Mouse (Mus musculus) heart, embryonic 14.5 days (tissue): ENCODE measurements around the gene Htra3. TPM values are rescaled to one million over a fixed set of nuclear protein-coding genes. Genes with fewer than 3 reads are reported as not detected.
A peak's percentile ranks its signal among the peaks of the same experiment; 100 is the strongest.

ENCODE experiments used
- ATAC-seq: fragments of 200-750 bp; cut with Nextera tagmentation; 2 replicates; pipeline ENCODE4 v1.8.0; 2017; ENCODE audit warnings: low read depth, moderate TSS enrichment; ENCODE audit not compliant: insufficient number of reproducible peaks, insufficient read depth, low FRiP score
- H3K27ac ChIP-seq, 2 experiments: fragments of 200-500 bp in 1 of 2; fragments of 300-500 bp in 1 of 2; sonication (generic) in 1 of 2; replicated peaks in 1 of 2; 2 replicates each; pipeline ENCODE4 v1.5.1; 2012 to 2014; ENCODE audit warnings: low read depth in 2 of 2, low read length in 2 of 2, control low read depth in 1 of 2, mild to moderate bottlenecking in 1 of 2, mixed read lengths in 1 of 2; ENCODE audit not compliant: control insufficient read depth in 1 of 2, insufficient read depth in 1 of 2
- H3K27me3 ChIP-seq: fragments of 300-500 bp; sonication (generic); 2 replicates; pipeline ENCODE4 v1.6.1; 2014; ENCODE audit warnings: mild to moderate bottlenecking, low read length, control low read depth; ENCODE audit not compliant: control insufficient read depth, insufficient read depth
- H3K36me3 ChIP-seq: fragments of 300-500 bp; sonication (generic); 2 replicates; pipeline ENCODE4 v1.6.1; 2014; ENCODE audit warnings: mild to moderate bottlenecking, control low read depth, low read length, mixed read lengths; ENCODE audit not compliant: control insufficient read depth, insufficient read depth
- H3K4me1 ChIP-seq, 2 experiments: fragments of 200-500 bp in 1 of 2; fragments of 300-500 bp in 1 of 2; sonication (generic) in 1 of 2; 2 replicates each; pipeline ENCODE4 v1.6.1; 2012 to 2014; ENCODE audit warnings: low read length in 2 of 2, control low read depth in 1 of 2, mixed read lengths in 1 of 2; ENCODE audit not compliant: control insufficient read depth in 2 of 2, insufficient read depth in 2 of 2
- H3K4me2 ChIP-seq: fragments of 300-500 bp; sonication (generic); 2 replicates; pipeline ENCODE4 v1.6.1; 2014; ENCODE audit warnings: mild to moderate bottlenecking, low read length
- H3K4me3 ChIP-seq, 2 experiments: fragments of 200-500 bp in 1 of 2; fragments of 300-500 bp in 1 of 2; sonication (generic) in 1 of 2; 2 replicates each; pipeline ENCODE4 v1.5.1; 2012 to 2014; ENCODE audit warnings: low read length in 2 of 2, mild to moderate bottlenecking in 2 of 2, control low read depth in 1 of 2, low read depth in 1 of 2, moderate library complexity in 1 of 2; ENCODE audit not compliant: control insufficient read depth in 1 of 2, insufficient read depth in 1 of 2
- H3K9ac ChIP-seq: fragments of 300-500 bp; sonication (generic); 2 replicates; pipeline ENCODE4 v1.6.1; 2014; ENCODE audit warnings: mild to moderate bottlenecking, low read length
- H3K9me3 ChIP-seq: fragments of 300-500 bp; sonication (generic); 2 replicates; pipeline ENCODE4 v1.6.1; 2016; ENCODE audit warnings: low read length, control low read depth; ENCODE audit not compliant: control insufficient read depth
- WGBS: fragments of 180-500 bp; shearing (Covaris S2); extraction: QIAGEN DNeasy Blood & Tissue Kit; methylation state at CpG from one replicate; pipeline ENCODE4 v1.1.7; 2014; 5-methylcytosine and 5-hydroxymethylcytosine counted together
- polyA plus RNA-seq: library from polyadenylated mRNA; unstranded; fragments of >200 nt; fragmentation: Nextera tagmentation; extraction: Ambion mirVana; gene quantifications from 2 replicates; pipeline ENCODE4 v1.2.1, GENCODE M21; 2014

Htra3 gene
- polyA plus RNA-seq, 1 experiment from 2014 or later = 7.8 TPM

DNA sequence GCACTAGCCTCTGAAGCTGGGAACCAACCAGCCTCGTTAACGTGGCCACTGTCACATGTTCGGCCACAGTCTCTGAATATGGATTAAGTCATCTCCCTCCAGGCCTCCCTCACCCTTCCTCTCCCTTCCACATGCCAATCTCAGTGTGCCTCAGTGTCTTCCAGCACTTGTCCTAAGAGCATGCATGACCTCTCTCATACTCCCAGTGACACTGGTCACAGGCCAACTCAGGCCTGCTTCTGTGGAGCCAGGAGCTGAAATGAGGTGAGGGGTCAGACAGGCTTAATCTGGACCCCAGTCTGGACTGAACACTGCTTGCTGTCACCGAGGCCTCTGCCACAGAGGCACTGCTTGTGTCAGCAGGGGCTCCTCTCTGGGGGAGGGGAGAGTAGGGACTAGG, 6.8 kb upstream of the Htra3 start:
- WGBS = 73% methylated on average over 4 of the region's 4 CpGs
- peak; percentile 27; the same call in 1 of the 2 replicates for ATAC-seq
- Histone ChIP-seq H3K4me1 (peaks cover 55 to 58% of the 10 kb centered on the region in 2 experiments), H3K4me2 (no peak overlapping the region), H3K4me3 (no peak overlapping the region), H3K9ac (peak overlapping the region; percentile 22; the same call in 1 of the 2 replicates), H3K27me3 (peaks cover 6% of the 10 kb centered on the region; the same call in 1 of the 2 replicates), H3K27ac (peak overlapping the region; percentile 75 to 76; a peak in 2 of 4 replicates), H3K36me3 (no peaks in the 10 kb centered on the region), H3K9me3 (no peaks in the 10 kb centered on the region)

DNA sequence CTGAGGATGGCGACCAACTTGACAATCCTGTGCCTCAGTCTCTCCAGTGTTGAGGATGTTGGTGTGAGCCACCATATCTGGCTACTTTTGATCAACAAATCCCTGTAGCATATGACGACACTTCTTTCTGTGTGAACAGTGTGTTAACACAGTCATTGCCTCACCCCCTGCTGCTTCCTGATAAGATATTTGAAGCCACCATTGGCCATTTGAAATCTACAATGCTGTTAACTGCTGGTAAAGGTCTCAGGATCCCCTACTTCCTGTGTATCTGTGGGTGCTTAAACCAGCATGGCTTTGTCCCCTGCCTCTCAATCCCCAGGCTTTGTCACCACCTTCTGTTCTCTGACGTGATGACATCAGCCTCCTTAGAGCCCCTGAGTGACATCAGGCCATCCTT, 5.5 kb upstream of the Htra3 start:
- no peaks in the 10 kb centered on the region for H3K36me3 ChIP-seq

DNA sequence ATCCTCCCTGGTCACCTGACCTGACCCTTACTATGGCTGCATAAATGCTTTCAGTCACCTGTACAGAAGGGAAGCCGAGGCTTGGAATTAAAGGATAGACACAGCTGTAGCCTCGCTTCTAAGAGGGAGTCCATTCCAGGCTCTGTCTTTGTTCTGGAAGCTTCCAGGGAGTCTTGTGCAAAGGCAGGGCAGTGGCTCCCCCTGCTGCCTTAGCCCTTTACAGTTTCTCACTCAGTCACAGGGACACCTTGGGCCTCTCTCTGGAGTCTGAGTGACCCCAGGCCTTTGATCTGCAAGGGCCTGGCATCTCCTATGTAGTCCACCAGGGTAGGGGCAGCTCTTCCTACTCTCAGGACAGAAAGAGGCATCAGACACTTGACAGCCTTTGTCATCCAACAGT, 1.4 kb upstream of the Htra3 start:
- Histone ChIP-seq H3K27ac (no peak overlapping the region), H3K4me2 (no peak overlapping the region), H3K9ac (no peak overlapping the region), H3K4me1 (peaks cover 14 to 20% of the 10 kb centered on the region in 2 experiments), H3K4me3 (no peak overlapping the region), H3K9me3 (no peaks in the 10 kb centered on the region), H3K36me3 (no peaks in the 10 kb centered on the region), H3K27me3 (peaks cover 43% of the 10 kb centered on the region)
- 54% methylated on average over 2 of the region's 2 CpGs for WGBS
- ATAC-seq = no peak

More for the DNA sequence above, 5.5 kb upstream of the Htra3 start:
- Histone ChIP-seq H3K4me3 (no peak overlapping the region), H3K4me1 (peaks cover 43 to 45% of the 10 kb centered on the region in 2 experiments), H3K27ac (no peak overlapping the region), H3K27me3 (peaks cover 12% of the 10 kb centered on the region), H3K9ac (no peak overlapping the region), H3K9me3 (no peaks in the 10 kb centered on the region), H3K4me2 (no peak overlapping the region)
- 39% methylated on average over 3 of the region's 3 CpGs for WGBS
- ATAC-seq = no peak

DNA sequence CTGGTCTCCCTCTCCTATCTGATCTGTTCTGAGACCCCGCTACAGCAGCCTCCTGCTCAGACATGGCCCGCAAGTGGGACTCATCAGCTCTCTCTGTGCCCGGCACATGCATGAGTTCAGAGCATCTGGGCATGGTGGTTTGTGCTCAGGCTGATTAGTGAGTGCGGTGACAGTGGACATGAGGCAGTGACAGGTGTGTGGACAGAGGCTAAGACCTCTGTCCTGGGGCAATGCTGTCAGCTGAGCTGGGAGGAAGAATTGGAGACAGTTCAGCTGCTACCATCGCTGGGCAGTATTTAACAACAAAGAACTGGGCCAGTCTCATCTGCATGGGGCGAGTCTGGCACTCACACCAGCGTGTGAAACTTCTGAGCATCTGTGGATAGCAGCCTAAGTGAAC, 2.6 kb downstream of the Htra3 start:
- Histone ChIP-seq H3K36me3 (no peaks in the 10 kb centered on the region), H3K9me3 (no peaks in the 10 kb centered on the region), H3K4me3 (no peak overlapping the region), H3K27ac (no peak overlapping the region), H3K27me3 (peaks cover 41% of the 10 kb centered on the region), H3K9ac (no peak overlapping the region), H3K4me2 (no peak overlapping the region), H3K4me1 (peaks cover 30 to 34% of the 10 kb centered on the region in 2 experiments)
- ATAC-seq = no peak
- 80% methylated on average over 7 of the region's 7 CpGs for WGBS

DNA sequence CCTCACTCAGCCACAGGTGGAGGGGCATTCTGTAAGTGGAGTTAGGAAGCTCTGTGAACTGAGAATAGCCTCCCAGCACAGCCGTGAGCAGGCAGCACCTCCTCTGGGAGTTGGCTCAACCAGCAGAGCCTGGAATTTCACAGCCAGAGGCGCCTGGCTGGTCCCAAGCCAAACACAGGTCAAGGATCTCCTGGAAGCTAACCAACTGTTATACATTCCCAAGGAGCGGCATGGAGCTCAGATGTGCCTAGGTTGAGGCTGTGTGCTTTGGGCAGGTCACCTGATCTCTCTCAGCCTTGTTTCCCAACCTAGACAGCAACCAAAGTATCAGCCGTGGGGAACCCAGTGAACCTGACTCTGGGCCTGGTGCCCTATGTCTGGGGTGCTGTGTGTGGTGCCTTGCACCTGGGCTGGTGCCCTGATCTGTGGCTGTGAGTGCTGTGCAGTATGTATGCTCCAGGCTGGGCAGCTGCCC, 5.5 kb downstream of the Htra3 start:
- H3K36me3 ChIP-seq = no peaks in the 10 kb centered on the region
- H3K9me3 ChIP-seq = no peaks in the 10 kb centered on the region
- peak overlapping the region; percentile 43 to 75 for H3K27ac ChIP-seq
- H3K4me3 ChIP-seq = no peak overlapping the region
- H3K4me1 ChIP-seq = peaks cover 55 to 62% of the 10 kb centered on the region in 2 experiments
- H3K27me3 ChIP-seq = peaks cover 22% of the 10 kb centered on the region
- no peak overlapping the region for H3K9ac ChIP-seq
- ATAC-seq = peak; percentile 37; the same call in 1 of the 2 replicates
- no peak overlapping the region for H3K4me2 ChIP-seq
- 11% methylated on average over 4 of the region's 4 CpGs for WGBS

DNA sequence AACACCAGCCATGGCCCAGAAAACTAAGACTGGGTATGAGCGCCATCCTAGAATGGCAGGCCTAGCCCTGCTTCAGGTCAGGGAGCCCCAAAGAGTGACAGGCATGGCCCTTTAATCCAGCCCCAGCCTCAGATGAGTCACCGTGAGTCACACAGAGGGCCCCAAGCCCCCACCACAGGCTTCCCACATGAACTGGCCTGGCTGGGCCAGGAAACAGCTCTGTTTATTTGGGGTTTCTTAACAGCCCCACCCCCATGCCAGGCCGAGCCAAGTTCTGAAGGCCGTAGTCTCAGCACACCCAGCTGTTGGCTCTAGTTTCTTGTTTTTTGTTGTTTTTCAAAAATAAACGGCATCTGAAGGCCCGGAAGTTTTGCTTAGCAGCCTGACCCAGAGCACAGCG, 6.5 kb downstream of the Htra3 start:
- Histone ChIP-seq H3K4me2 (no peak overlapping the region), H3K9me3 (no peaks in the 10 kb centered on the region), H3K9ac (0 out of 2 replicates have a peak overlapping the region, but pooled peaks have one; percentile 9), H3K36me3 (no peaks in the 10 kb centered on the region), H3K27me3 (peaks cover 11% of the 10 kb centered on the region), H3K4me1 (peaks cover 54 to 56% of the 10 kb centered on the region in 2 experiments), H3K4me3 (no peak overlapping the region), H3K27ac (peak overlapping the region; percentile 43 to 71)
- ATAC-seq = peak; percentile 60
- 45% methylated on average over 7 of the region's 7 CpGs for WGBS

DNA sequence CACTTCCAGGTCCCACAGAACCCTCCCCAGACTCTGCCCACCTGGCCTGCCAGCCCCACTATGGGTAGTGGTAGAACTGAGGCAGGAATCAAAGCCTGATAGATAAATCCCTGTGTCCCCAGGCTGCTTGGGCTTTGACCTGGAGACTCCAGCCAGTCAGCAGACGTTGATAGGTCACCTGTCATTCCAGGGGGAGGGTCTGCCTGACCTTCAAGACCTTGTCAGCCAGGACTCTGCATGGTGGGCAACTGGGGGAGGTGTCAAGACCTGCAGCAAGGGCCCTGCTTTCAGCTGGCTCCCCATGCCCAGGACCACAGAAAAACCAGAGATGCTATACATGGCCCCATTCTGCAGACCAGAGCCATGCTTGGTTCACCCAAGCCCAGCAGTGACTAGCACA, 7.0 kb downstream of the Htra3 start:
- 46% methylated on average over 1 of the region's 1 CpGs for WGBS
- H3K9ac ChIP-seq = no peak overlapping the region
- no peaks in the 10 kb centered on the region for H3K9me3 ChIP-seq
- H3K36me3 ChIP-seq = no peaks in the 10 kb centered on the region
- H3K27me3 ChIP-seq = peaks cover 6% of the 10 kb centered on the region
- no peak for ATAC-seq
- H3K4me2 ChIP-seq = no peak overlapping the region
- no peak overlapping the region for H3K4me3 ChIP-seq
- H3K4me1 ChIP-seq = peaks cover 54 to 56% of the 10 kb centered on the region in 2 experiments
- H3K27ac ChIP-seq = peak overlapping the region in 1 of 2 experiments; percentile 43; a peak in 1 of 4 replicates

DNA sequence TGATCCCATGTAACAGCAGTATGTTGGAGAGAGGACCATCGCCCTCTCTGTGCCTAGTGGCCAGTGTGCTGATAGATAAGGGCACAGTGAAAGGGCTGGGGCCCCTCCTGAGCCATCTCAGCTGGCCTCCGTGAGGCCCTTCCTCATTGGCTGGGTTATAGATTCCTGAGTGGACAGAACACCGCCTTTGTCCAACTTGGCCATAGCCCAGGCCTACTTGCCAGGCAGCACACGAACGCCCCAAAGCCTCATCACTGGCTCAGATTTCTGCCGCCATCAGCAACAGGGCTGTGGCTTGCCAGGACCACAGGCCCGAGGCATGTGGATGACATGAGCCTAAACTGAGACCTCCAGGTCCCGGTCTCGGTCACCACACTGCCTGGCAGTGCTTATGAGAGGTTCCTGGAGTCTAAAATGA, 8.1 kb downstream of the Htra3 start:
- no peak overlapping the region for H3K4me2 ChIP-seq
- ATAC-seq = peak; percentile 16; the same call in 1 of the 2 replicates

More for the DNA sequence above, 8.1 kb downstream of the Htra3 start:
- Histone ChIP-seq H3K9me3 (no peaks in the 10 kb centered on the region), H3K36me3 (no peaks in the 10 kb centered on the region), H3K27me3 (no peaks in the 10 kb centered on the region), H3K4me3 (no peak overlapping the region), H3K27ac (peak overlapping the region; percentile 9 to 61; a peak in 3 of 4 replicates), H3K4me1 (peaks cover 54 to 56% of the 10 kb centered on the region in 2 experiments), H3K9ac (no peak overlapping the region)
- 33% methylated on average over 9 of the region's 9 CpGs for WGBS
